Mouse (Mus musculus) lung, postnatal 10 days (tissue): ENCODE measurements around the gene Syt1.
A peak's percentile ranks its signal among the peaks of the same experiment; 100 is the strongest.

ENCODE experiments used
- DNase-seq: peaks from one replicate; pipeline ENCODE4 v3.0.0; 2021

Gene Syt1

DNA sequence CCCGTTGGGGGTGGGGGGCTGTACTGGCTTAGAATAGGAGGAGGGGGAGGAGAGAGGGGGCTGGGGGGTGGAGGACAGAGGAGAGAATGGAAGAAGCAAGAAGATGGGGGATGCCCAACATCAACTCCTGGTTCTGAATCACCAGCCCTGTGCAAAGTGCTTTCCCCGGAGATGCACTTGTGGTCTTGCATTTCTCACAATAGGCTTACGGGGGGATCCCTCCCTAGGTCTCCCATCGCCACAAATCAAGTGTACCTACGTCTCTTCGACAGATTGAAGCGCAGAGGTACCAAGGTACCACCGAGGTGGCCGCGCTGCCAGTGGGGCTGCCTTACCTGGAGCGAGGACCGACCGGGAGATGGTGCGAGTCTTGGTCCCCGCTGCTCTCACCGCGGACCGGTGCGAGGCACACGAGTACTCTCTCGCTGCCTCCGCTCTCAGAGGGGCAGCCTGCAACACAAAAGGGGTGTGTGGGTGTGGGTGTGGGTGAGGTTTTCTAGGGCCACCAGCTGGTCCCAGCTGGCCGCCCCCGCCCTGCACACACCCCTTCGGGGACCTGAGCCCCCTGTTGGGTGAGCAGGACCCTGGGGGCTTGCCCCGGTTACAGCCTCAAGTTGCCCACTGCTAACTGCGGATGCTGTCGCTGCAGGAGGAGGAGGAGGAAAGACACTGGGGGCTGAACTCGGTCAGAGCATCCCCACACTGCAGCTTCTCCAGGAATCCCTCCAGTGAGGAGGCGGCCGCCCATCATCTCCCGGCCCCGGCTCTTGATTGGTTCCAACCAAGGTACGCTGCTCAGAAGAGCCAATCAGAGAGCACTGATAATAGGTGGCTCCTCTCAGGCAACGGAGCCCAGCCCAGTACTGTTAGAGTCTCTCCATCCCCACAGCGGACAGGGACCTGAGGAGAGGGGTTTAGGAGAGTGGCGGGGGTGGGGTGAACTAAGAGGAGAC lies at the start of gene Syt1:
TSS of gene Syt1 (minus strand) at position 742 of the 953 bp plus-strand sequence.
- peak; percentile 34 for DNase-seq

DNA sequence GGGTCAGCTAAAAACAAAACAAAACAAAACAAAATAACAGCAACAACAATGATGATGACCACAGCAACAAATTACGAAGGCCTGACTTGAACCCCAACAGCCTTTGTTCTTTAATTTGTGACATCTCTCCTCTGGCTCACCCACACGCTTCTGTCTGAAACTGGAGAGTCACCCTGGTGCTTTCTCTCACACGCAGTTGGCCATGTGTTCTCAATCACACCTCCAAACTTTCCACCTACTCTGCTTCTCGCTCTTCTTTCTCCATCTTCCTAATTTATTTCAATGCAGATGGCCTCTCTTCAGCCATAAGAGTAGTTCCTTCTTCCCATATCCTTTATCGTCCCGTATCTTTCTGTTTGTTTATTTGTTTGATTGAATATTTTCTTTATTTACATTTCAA lies 45.7 kb upstream of the Syt1 start:
- no peak for DNase-seq

DNA sequence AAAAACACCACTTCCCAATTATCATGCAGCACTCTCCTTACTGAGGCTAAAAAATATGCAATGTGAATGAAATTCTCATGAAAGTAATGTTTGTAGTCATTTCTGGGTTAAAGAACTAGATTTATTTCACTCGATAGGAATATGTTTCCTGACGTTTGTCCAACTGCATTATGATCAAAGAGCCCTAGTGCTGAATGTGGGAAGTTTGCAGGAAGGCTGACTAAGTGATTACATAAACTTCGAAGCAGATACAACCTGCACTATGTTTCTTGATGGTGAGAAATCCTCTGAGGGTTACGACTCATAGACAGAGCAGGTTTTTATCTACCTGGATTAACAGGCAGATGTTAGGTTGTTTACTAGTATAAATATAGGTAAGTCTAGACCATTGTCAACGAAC lies 36.8 kb upstream of the Syt1 start:
- no peak for DNase-seq

DNA sequence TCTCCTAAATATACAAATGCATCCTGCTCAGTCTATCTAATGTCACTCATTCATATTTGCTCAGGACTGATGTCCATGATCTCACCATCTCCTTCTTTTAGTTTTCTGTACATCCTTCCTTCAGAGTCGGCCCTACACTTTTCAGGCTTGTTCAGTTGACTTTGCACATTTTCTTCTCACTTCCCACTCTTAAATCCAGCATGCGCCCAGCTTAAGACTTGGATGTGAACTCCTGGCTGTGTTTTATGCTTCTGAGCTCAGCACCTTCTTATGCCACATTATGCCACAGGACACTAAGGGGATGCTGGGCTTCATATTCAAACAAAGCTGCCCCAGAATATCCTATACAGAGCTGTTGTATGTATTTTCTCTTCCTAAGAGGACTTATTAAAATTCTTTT lies 36.2 kb upstream of the Syt1 start:
- no peak for DNase-seq

DNA sequence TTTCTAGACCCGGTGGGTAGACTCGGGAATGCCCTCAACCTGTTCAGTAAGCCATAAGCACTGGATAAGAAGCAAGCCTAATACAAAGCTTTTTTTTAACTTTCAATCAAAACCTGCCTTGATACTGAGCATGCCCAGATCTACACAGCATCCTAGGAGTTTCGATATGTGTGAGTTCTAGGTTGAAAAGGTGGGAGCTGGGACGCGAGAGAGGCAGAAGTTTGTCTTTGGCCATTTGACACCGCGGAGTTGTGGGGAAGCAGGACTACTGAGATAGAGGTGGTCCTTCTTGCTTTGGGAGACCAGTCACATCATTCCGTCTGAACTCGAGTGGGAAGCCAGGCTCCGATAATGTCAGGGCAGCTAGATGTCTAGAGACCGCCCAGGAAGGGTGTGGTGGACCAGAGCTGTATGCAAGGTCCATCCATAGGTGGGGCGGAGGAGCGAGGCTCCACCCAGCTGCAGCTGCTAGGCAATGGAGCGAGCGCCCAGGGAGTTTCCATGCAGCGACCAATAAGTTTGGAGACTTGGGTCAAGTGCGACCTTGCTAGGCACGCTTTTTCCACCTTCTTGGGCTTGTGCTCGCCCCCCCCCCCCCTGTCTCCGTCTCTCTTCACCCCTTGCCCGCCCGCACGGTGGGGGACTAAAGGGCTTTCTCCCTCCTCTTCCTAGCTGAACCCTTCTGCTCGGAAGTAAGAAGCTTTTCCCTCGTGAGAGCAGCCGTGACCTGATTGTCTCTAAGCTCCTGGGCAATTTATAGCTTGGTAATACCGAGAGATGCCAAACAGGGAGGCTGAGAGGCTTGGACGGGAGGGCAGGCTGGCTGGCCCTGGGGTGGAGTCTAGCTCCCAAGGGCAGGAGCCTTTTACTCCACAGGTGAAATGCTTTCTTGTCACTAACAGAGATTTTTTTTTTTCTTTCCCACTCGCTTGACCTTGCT lies 714 bp upstream of the Syt1 start:
- DNase-seq = peak; percentile 4

DNA sequence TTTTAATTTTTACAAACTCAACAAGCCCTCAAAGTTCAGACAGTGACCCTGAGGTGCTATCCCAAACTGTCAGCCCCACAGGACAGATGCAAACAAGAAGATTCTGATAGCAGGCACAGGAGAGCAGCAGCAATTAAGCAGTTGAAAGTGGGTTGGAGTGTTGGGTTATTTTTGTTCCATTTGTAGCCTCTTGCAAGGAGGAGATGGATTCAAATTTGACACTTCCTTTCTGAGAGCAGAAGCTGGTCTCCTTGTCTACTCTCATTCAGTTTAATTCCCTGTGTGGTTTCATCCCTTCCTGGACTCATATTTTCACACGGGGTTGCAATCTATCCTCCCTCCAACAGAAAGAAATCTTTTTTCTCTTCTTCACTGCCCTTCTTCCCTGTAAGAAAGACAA lies 951 bp downstream of the Syt1 start:
- no peak for DNase-seq

DNA sequence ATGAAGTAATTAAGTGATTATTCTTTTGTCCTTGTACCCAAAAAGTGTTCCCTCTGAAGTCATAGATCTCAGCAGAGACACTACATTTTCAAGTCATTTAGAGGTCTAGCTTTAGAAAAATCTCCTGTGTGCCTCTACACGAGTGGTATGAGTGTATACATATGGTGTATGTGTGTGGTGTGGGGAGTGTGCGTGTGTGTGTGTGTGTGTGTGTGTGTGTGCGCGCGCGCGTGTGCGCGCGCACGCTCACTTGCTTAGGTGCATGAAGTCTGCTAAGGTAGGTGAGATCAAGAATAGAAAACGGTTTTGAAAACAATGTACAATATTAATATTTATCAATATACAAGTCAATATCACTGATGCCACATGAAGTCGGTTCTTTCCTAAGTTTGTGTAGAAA lies 2.3 kb downstream of the Syt1 start:
- DNase-seq = no peak

DNA sequence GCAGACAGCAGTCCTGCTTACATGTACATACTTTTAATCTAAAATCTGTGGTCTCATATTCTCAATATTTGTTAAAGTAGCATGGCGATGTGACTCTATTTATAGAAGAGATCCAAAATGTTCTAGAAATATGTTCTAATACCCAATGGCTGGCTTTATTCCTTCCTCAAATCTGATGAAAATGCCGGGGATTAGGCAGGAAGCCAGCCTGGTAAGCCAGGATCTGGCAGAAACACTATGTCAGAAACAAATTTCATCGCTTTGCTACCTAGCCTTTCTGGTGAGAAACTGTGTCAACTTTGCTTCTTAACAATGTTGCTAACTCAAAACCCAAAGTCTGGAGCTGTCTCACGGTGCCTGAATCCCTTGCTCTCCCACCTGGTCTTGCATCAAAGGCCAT lies 7.3 kb downstream of the Syt1 start:
- no peak for DNase-seq

DNA sequence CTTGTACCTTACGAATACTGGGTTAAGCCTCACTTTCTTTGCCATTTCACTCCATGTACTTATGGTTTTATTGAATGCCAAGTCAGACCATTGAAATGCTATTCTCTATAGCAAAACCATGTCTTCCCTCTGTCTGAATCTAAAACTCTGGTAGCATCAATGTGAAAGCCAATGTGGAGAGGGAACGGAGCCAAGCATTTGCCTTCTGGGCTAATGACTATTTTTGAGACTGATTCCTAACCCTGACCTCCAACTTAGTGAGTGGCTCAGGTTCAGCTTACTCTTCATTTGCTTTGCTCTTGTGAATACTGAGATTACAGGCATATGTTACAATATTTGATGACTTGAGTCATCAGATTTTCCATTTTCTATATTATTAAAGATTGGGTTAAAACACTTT lies 23.5 kb downstream of the Syt1 start:
- no peak for DNase-seq

DNA sequence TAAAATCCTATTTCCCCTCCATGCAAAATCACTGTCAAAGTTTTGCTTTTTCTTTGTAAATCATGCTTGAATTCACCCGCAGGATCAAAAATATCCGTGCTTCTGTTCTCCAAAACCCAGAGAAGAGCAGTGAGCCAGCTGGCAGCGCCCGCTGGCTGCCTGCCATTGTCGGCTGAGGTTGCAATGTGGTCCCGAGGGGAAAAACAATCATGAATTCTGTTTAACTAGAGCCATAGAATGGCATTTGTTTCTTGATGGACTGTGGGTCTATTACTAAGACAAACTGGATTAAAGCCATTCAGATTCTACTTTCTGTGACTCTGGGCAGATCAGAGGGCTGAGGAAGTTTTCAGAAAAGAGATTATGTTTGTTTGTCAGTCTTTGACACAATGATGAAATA lies 31.1 kb downstream of the Syt1 start:
- peak; percentile 81 for DNase-seq

DNA sequence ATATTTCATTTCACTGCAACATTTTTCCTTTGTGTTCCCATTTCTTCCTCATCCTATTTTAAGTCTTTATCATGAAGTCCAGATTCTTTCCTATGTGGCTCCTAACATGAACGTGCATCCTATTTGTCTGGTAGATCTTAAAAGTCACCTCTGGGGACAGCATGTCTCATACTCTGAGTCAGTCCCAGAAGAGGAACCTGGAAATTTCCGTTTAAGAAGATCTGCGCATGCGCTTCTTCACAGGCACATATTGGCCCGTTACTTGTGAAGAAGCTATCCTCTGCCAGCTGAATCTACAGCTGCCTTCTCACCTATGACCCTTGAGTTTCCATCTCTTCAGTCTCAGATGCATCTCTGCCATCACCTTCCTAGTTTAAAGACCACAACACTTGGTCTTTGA lies 55.8 kb downstream of the Syt1 start:
- DNase-seq = no peak

DNA sequence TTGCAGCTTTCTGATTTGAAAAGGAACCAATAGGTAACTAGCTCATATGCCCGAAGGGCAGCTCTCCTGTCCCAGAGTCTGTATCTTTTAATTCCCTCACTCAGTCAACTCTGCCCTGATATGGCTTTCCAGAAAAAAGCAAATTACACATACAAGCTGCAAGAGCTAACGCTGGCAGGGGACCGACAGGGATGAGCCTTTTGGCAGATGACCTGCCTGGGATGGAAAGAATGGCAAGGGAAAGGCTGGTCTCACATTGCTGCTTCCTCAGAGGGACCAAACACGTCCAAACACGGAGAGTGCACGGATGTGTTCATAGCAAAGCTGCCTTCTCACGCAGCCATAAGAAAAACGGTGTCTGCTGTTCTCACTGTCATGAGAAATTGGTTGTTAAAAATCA lies 58.6 kb downstream of the Syt1 start:
- no peak for DNase-seq

DNA sequence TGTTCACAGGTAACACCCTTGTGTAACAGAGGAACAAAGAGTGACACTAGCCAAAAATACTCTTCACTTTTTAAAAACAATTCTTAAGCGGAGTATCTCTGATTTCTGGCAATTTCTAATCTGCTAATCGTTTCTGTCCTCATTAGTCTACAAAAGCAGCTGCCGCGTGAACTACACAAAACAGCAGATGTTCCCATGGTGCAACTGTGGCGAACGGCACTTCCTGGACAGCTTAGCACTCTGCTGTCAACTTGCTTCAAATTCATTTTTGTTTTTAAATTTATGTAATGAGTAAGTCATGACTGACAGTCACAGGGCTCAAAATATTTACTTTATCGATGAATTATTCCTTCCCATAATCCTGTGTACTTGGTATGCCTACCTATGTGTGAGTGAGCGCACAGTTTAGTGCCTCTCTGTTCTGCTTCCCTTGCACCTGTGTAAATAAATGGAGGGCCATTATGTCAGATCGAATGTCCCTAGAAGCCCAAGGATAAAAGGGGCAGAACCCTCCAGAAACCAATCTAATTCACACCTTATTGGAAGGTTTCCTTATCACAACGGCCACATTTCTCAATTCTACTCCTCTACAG lies 73.8 kb downstream of the Syt1 start:
- DNase-seq = peak; percentile 19

DNA sequence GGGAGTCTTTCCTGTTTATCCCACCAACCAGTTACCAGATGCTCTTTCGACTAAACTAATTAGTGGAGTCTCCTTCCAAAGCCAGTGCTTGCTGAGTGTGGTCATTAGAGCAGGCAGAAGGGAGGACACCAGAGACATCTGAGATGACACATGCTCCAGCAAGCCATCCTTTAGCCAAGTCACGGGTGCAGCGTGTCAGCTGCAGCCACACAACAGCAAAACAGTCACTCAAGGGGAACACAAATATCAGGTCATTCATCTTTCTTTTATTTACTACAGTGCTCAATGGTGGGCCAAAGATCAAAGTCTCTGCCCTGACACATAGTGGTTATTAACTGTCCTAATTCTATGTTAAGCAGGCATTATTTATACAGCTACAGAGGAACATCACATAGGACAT lies 80.5 kb downstream of the Syt1 start:
- DNase-seq = peak; percentile 38

DNA sequence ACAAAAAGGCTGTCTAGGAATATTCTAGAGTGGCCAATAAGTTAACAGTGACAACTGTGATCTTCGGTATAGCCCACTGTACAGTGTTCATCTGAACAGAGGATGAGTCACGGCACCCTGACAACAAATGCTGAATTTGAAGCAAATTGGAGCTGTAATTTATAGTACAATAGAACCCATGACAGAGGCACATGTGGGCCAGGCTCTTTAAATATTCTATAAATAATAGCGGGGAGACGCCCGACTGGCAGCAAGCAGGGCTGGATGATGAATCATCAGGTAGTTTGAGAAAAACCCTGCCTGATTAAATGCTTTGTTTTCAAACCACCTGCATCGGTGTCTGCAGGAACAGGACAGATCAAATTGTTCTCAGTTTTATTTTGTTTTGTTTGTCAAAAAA lies 81.1 kb downstream of the Syt1 start:
- DNase-seq = no peak

DNA sequence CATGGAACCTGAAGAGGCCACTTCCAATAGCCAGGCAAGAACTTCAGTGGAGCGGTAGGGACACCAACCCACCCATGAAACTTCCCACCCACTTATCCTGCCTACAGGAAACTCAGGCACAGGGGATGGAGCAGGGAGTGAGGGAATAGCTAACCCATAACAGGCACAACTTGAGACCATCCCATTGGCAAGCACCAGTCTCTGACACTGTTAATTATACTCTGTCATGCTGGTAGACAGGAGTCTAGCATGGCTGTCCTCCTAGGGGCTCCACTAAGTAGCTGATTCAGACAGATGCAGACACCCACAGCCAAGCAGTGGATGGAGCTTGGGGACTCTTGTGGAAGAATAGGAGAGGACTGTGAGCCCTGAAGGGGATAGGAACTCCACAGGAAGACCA lies 105.5 kb downstream of the Syt1 start:
- DNase-seq = no peak

DNA sequence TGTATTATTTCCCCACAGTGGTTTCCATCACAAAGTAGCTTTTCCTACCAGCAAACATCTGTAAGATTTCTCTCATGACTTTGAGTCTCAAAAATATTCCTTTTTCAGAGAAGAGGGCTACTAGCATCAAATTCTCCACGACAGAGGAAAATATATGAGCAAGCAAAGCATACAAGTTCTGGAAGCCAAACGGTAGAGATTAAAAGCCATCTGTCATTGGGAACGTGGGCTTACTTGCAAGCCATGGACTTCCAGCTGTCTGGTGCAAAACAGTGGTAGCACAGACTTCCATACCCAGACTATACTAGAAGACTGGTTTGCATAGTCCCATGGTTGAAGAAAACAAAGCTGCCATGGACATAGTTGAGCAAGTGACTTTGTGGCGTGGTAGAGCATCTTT lies 106.4 kb downstream of the Syt1 start:
- no peak for DNase-seq

DNA sequence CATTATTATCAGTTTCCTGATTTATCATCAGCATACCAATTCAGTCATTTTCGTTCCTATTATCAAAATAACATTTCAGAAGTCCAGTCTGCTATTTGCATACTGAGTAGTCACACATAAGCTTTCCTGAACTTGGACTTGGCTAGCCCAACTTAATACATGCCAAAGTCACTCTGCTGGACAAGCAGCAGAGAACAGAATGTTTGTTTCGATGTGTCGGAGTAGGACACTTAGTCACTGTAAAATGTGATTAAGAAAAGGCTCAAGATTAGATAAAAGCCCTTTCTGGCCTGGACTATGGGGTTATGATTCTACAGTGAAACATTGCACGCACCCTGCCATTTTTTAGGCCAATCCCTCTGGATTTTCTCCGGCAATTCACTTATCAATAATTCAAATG lies 114.3 kb downstream of the Syt1 start:
- DNase-seq = no peak

DNA sequence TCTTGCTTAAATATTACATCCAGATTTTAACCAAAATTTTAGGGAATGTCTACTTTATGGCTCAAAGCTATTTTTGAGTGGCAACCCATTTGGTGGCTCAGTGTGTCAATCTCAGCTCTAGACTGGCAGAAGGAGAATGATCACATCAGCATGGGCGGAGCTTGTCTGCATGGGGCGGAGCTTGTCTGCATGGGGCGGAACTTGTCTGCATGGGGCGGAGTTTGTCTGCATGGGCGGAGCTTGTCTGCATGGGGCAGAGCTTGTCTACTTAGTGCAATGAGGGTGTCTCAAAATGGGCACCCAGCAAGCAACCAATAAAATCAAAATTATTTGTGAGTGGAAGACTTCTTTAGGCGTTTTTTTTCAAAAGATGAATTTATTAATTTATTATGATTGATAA lies 117.5 kb downstream of the Syt1 start:
- DNase-seq = peak; percentile 3

DNA sequence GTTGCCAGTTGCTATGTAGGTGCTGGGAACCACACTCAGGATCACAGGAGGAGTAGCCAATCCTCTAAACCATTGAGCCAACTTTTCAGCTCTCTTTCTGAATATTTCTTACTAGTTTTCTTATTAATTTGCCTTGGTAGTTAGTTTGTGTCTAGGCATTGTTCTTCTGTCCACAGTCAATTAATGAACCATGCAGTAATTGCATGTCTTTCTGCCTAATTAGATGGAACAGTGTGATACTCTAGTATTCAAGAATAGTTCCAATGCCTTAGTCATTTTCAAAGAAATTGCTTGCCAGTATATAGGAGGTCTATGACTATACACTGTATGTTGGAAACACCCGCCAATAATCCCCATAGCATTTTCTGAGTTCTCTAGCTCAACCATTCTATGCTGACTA lies 118.3 kb downstream of the Syt1 start:
- DNase-seq = no peak

DNA sequence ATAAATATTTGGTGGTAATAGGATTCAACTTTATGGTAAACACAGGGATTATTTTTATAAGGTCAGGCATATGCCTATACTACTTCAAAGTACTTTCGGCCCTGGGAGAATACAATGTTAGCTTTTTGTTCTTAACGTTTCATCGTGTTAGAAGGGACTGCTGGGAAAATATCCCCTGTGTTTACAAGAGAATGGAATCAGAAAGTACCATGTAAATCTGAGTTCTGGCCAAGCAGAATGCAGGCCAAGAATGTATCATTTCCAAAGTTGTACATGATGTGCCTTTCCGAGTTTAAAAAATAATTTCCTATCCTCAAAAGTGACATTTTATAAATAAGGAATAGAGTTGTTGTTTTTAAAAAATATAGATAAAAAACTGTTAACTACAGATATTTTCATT lies 121.7 kb downstream of the Syt1 start:
- peak; percentile 13 for DNase-seq

DNA sequence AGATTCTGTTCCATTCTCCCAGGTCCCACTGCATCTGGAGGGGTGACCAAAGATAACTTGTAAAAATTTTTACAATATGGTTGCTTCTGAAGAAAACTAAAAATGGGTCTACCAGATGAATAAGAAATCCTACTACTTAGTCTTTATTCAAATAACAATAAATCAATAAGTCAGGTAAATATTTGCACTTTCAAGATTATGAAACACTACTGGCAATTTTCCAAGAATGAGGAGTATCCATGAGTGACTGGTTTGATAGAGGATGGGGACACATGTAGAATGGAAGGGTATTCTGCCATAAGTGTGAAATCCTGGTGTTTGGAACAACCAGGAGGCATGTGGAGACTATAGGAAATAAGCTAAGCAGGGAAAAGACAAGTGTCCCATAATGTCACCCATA lies 124.0 kb downstream of the Syt1 start:
- no peak for DNase-seq

DNA sequence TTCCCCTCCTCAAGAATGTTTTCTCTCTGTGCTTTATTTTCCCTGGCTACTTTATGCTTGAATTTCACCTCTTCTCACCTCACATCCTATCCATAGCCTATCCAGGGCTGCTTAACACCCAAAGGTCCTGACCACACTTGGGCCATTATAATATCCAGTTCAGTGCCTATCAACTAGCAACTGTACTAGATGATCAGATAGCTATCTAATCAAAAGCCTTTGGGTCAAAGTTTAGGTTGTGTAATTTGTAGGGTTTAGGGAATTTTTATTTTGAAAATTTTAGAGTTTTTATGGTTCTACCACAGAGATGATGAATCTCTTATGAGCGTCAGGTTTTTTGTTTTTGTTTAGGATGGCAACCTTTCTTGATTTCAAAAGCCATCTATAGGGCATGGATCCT lies 125.0 kb downstream of the Syt1 start:
- DNase-seq = no peak

DNA sequence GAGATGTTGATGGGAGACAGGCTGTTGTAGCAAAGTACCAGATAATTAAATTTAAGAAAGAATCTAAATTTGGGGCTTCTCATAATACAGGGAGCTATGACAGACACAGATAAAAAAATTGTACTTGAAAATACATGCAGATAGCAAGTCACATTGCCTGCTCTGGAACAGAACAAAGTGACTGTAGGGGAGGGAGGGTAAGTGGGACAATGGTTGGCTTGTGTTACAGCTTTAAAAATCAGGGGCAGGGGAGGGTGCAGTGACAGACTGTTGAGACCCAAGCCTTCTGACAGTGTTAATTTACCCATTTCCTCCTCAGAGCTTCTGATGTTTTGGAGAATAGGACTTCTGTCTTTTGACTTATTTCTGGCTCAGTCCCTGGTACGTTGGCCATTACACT lies 126.3 kb downstream of the Syt1 start:
- no peak for DNase-seq
